Mouse (Mus musculus): ENCODE measurements around the gene Polr1a.
"Not testable (repeated sequence)": the region's sequence is repeated elsewhere in the genome, so short reads cannot be mapped to it uniquely, and the experiment has no call there.

Polr1a gene

DNA sequence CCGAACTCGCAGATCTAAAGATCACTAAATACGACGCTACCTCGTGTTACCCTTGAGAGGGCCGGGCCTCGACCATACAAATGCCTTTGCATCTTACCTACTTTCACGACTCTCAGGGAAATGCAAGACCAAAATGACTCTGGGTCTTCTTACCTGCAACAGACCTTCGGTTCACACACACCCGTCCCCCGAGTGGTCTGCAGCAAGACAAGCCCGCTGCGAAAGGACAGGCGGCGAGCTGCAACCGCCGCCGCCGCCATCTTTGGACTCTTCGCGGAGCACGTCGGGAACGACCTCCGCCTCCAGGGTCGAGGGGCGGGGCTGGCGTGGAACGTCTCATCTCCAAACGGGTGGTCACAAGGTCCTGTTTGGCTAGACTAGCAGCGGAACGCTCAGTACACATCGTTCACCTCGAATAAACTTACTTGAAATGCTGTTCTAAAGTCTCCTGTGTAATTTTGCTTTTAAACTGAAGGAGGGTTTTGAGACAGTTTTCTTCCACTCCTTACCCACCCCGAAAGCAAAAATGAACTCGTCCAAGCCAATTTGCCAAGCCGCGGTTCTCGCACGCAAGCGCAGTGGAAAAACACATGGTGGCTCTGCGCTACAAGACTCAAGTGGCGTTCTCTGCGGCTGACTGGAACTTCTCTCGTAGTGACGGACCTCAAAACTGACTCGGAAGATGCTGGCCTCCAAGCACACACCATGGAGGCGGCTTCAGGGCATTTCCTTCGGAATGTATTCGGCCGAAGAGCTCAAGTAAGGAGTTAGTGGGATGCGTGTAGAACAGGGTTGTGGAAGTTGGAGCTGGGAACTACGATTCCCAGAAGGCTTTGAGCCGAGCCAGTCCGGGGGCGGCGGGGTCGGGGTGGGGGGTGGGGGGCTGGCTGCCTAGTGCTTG, at the start of gene Polr1a, which contains the start of gene Ptcd3:
Gene Polr1a (plus strand): TSS at position 573 of the 901 bp plus-strand sequence.
Gene Ptcd3 (minus strand): TSS at position 270 of the 901 bp plus-strand sequence.
- peak; percentile 96 for DNase-seq (ENCODE audit: low spot score)

DNA sequence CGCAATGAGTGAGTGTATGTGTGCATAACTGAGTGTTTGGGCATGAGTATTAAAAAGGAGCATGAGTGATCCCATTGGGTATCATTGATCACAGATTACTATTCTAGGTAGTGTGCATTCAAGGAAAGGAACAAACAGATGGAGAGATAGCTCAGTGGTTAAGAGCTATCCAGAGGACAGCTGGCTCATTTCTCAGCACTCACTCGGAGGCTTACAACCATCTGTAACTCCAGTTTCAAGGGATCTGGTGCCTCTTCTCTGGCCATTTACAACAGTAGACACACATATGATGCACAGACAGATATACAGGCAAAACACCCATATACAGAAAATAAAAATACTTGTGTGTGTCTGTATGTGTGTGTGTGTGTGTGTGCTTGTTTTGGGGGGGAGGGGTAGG, 41.1 kb upstream of the Polr1a start:
- DNase-seq (ENCODE audit: low spot score): no peak

DNA sequence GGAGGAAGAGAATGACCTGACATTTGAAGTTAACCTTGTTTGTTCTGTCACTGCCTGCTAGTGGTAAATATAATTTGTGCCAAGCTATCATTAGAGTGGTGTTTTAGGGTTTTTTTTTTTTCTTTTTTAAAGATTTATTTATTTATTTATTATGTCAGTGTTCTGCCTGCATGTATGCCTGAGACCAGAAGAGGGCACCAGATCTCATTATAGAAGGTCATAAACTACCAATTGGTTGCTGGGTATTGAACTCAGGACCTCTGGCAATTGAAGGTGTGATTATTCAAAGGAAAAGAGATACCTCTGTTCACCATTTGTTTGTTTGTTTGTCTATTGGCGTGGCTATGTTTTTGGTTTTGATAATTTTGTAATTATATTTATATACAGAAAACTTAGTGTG, 40.0 kb upstream of the Polr1a start:
- no peak for DNase-seq (ENCODE audit: low spot score)

DNA sequence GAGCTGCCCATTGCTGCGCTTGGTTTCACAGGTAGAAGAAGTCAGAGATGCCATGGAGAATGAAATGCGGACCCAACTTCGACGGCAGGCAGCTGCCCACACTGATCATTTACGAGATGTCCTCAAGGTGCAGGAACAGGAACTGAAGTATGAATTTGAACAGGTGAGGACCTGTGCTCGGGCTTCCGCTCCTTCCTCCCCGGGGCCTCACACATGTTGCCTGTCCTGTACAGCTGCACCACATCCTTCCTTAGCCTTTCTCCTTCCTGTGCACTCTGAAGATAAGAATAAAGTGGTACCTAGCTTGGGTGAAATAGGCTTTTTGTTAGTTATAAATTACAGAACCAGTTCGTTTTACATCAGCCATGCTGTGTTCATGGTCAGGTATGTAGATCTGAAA, 37.5 kb upstream of the Polr1a start:
- no peak for DNase-seq (ENCODE audit: low spot score)

DNA sequence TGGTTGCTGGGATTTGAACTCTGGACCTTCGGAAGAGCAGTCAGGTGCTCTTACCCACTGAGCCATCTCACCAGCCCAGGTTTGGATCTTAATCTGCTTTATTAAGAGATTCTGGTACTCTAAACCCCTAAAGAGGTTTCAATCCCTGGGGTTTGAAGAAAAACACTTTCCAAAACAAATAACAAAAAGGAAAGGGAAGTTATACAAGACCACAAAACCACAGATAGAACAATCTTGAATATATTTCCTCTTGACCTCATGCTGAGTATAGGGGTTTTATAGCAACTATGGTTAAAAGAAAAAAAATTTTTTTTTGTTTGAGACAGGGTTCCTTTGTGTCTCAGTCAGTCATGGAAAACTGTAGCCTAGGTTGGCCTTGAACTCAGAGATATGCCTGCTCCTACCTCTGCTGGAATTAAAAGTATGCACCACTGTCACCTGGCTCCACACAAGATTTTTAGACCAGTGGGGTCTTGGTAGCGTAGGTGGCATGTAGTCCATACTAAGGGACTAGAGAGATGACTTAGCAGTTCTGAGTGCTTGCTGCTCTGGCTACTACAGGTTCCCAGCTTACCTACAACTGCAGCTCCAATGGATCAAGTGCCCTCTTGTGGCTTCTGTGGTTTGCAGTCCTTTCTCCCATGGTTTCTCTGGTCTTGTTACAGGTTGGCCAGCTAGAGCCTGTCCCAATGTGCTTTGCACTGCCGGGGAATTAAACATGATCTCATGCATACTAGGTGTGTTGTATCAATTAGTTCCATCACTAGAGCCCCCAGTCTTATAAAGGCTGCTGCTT, 30.7 kb upstream of the Polr1a start:
- peak; percentile 15 for DNase-seq (ENCODE audit: low spot score)

DNA sequence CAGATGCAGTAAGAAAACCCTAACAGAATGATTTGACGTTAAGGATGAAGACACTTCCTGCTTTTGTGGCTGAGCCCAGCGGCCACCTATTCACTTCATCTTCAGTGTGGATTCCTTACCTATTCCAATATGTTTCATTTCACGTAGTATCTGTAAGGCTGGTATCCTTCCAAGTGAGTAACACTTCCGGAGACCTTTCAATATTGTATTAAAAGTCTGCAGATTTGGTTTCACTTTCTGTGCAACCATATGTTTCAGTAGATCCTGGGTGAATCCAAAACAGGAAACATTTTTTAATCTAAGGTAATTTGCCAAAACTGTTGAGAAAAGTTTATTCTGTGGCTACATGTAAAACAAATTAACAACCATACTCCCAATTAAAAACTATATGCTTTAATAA, 15.6 kb upstream of the Polr1a start:
- no peak for DNase-seq (ENCODE audit: low spot score)

DNA sequence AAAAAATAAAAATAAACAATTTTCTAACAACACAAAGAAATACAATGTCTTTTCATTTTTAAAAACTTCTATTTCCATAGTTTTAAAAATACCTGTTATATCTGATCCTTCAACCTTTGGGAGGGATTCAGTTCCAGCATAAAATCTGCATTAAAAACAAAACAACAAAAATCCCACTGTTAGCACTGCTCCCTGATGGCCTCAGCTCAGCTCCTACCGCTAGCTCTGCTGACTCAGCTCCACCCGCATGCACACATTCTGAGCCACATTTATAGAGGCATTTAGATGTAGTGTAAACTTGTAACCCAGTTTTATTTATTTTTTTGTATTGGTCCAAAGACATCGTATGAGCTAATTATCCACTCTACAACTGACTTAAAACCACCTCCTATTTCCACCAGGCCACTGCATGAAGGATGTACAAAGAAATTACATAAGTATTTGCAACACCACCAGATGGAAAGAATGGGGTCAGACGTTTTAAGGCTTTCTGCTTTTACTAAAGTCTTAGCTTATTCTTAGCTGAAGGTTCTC, 1.1 kb upstream of the Polr1a start:
- DNase-seq (ENCODE audit: low spot score): no peak

DNA sequence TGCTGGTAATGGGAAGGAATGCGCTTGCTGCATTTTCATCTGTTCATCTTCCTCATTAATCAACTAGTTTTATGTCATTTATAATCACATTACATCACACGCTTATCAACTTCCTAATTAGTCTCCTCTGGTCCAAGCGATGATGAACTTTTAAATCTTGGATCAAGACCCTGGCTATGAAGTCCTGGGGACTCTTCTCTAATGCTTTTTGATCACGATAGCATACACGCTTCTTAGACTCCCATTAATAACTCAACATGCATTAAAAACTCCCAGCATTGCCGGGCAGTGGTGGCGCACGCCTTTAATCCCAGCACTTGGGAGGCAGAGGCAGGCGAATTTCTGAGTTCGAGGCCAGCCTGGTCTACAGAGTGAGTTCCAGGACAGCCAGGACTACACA, 531 bp downstream of the Polr1a start:
- DNase-seq (ENCODE audit: low spot score): no peak

DNA sequence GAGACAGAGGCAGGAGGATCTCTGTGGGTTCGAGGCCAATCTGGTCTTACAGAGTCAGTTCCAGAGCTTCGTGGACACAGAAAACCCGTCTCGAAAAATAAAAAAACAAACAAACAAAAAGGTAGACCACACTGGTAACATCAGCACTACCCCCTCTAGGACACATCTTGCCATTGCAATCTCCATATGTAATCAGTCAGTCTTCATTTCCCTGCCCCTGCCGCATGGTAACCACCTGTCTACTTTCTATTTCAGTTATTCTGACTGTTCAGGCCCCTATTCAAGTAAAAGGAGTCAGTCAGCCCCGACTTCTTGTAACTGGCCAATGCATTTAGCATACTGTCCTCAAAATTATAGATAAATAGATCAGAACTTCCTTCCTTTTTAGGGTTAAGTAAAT, 987 bp downstream of the Polr1a start:
- no peak for DNase-seq (ENCODE audit: low spot score)

DNA sequence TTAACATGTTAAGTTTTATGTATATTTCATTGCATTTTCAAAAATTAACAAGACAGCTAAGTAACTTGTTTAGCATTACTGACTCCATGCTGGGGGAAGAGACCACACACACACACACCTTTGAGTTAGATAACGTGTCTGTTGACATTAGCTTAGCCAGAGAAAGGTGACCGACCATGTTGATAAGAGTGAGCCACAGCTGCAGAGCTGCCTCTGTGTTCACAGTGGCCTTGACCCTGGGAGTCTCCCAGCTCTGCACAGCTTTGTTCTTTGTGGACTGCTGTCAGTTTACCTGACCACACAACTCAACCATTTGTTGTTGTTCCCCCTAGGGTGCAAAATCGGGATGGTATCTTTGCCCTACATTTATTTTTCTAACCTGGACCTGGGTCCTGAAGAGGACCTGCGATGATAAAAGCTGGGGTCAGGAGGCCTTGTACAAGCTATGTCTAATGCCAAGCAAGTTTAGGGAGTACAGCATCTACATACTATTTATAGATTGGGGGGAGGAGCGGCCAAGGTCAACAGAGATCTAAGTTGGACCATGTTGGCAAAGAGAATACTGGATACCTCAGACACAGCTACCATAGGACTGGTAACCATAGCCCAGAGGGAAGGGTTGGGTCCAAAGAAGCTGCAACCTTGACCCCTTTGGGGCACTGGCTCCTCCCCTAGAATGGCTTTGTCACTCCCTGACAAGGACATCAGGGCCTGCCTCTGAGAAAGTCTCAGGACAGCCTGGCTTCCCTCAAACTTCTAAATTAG, 3.0 kb downstream of the Polr1a start:
- peak; percentile 51 for DNase-seq (ENCODE audit: low spot score)

DNA sequence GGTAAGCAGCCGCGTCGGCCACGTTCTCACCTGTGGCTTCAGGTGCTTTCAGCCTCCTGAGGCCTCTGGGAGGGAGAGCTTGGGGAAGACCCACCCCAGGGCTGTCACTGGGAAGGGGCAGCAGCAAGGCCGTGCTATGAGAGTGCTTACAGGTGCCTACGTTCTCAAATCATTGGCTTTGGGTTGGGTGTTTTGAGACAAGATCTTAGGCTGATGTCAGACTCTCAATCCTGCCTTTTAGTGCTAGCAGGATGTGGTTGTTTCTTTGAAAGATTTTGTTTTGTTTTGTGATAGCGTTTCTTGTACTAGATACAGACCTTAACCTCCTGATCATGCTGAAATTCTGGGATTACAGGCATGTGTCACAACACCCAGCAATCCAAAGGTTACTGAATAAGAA, 11.9 kb downstream of the Polr1a start:
- DNase-seq (ENCODE audit: low spot score): no peak

DNA sequence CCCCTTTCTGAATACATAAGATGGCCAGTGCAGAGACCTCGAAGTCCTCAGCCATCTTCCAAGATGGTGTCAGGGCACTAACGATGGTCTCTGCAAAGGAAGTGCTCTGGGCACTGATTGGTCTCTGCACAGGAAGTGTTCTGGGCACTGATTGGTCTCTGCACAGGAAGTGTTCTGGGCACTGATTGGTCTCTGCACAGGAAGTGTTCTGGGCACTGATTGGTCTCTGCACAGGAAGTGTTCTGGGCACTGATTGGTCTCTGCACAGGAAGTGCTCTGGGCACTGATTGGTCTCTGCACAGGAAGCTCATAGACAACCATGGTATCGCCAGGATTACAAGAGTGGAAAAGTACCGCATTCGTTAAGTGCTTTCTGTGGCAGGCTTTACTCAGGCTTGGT, 16.4 kb downstream of the Polr1a start:
- DNase-seq (ENCODE audit: low spot score): not testable (repeated sequence)

DNA sequence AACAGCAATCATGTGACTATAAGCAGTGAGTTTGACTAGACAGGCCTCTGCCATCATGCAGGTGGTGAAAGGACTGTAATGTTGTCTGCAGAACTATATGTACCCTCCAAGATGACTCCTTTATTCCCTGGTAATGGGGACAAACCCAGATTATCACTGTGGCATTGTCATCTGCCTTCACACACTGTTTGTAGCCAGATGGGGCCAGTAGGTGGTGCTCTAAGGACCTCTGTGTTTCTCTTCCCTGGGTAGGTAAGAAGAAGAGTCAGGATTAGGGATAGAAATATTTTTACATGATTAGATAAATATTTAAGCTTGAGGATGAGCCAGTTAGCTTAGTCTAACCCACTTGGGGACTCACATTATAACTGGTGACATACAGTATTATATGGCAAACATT, 19.1 kb downstream of the Polr1a start:
- no peak for DNase-seq (ENCODE audit: low spot score)

DNA sequence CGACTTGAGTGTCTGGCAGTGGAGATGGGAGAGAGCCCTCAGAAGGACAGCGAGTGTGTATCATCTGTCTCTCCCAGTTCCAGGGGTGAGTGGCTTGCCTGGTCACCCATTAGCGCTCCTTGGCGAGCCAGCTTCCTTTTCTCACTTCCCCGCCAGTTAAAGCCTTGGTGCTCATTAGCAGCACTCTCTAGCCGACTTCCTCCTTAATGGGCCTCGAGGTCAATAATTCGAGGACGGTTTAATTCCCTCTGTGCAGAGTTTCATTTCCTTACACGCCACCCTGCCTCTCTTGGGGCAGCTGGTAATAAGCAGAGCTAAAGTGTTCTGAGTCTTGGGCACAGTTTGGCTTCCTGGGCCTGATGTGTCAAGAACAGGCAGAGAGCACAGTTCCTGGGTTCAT, 21.2 kb downstream of the Polr1a start:
- DNase-seq (ENCODE audit: low spot score): no peak

DNA sequence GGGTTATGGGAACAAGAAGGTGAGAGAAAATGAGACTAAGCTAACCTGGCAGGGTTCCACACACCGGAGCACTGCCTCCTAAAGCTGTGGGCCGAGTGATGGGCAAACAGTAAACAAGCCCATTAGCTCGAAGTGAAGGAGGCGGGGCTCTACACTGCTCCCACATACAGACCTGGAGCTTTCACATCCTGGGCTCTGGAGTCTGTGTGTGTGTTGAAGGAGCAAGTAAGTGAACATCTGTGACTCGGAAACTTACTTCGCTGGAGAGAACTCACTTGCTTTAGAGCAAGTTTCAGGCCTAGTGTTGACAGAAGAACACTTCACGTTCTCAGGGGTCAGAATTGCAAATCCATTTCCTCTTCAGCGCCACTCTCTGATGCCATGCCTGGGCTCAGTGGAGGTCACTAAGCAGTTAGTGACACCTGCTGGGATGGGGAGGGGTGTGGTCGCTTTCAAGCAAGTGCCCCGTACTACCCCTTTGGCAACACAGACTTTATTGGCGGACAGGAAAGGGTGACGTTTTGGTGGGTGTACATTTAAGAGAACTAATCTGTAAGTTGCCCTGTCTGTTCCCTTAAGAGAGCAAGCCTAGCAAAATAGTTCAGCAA, 22.1 kb downstream of the Polr1a start:
- no peak for DNase-seq (ENCODE audit: low spot score)

DNA sequence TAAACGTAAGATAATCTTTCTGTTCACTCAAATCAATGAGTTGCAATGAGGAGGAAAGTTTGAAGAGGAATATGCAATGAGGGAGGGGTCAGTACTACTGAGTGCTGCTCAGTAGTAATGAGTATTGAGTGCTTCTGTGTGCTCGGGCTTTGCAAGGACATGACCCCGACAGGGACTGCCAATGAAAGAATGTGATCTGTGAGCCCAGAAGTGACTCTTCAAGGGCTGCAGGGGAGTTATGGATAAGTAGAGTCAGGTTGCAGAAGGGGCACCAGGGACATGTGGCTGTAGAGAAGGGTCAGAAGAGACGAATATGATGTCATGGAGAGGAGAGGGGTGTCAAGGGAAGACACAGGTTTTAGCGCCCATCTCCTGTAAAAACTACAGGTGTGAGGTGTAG, 23.5 kb downstream of the Polr1a start:
- DNase-seq (ENCODE audit: low spot score): no peak

DNA sequence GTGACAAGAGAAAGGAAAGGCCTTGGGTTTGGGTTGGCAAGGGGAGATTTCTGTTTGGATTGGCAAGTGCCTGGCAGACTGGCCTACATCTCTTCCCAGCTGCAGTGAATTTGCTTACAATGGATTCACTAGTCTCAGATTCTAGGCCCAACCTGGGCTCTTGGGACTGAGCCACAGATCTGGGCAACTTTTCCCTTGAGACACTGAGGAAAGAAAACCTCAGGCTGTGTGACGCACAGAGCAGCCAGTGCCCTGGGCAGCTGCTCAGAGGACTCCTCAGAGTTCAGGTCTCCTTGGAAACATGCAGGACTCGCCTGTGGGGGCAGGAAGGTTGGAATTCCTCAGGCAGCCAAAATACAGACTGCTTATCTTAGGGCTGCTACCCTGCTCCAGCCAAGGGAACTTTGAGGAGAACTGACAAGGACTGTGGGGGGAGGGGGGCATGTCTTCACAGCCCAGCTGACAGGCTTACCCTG, 25.3 kb downstream of the Polr1a start:
- DNase-seq (ENCODE audit: low spot score): peak; percentile 43

DNA sequence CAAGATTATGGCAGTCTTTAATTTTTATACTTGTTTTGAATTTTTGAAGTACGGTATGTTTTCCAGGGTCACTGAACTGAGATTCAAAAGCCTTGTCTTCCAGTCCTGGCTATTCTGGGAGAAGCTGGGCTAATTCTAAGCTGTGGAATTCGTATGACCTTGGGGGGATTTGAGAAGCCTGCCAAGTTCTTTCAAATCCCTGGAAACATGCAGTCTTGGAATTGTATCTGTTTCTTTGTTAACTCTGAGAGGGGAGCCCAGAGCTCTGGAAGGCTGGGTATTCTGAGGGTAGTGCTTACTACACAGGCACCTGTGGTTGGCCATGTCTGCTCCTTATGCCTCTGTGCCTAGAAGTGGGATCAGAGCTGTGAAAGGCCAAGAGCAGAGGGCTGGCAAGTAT, 26.9 kb downstream of the Polr1a start:
- DNase-seq (ENCODE audit: low spot score): no peak

DNA sequence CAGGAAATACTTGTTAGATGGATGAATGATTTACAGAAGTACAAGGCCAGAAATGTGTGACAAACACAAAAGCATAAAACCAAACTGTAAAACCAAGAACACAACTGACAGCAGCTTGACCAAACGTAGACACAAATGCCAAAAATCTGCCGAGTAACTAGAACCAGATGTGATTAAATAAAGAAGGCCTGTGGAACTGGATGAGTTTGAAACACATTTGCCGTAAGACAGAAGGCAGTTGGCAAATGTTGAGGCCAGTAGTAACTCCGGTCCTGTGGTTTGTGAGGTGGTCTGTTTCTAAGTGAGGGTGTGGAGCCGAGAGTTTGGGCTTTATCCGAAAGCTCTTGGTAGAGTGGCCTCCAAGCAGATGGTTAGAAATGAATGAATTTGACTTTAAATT, 32.1 kb downstream of the Polr1a start:
- no peak for DNase-seq (ENCODE audit: low spot score)

DNA sequence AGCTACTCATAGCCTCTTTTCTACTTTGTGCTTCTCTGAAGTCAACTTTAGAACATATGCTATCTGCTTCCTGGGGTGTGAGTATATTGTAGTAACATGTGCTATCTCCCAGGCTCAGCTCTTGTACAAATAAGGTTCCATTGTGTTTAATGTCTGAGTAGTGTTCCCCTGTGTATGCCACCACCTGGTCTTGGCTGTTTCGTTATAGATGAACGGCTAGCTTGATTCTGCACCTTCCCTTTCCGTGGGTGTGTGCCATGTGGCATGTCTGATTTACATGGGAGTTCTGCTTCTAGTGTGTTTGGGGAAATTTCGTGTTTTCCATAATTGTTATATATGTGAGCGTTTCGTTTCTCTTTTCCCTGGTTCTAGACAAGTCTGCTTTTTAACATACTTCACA, 36.2 kb downstream of the Polr1a start:
- DNase-seq (ENCODE audit: low spot score): no peak

DNA sequence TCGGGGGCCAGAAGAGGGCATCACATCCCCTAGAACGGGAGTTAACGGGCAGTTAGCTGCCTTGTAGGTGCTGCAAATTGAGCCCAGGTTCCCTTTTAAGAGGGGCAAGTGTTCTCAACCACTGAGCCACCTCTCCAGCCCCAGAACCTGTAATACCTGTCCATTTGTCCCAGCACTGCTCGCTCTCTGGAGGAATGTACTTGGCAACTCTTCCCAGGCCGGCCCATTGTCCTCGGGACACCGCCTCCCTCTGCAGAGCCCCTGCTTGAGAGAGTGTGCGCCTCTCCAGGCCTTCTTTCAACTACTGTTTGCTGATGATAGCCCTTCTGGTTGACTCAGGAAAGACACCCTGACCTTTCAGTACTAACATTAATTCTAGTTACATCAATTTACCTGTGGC, 37.3 kb downstream of the Polr1a start:
- no peak for DNase-seq (ENCODE audit: low spot score)

DNA sequence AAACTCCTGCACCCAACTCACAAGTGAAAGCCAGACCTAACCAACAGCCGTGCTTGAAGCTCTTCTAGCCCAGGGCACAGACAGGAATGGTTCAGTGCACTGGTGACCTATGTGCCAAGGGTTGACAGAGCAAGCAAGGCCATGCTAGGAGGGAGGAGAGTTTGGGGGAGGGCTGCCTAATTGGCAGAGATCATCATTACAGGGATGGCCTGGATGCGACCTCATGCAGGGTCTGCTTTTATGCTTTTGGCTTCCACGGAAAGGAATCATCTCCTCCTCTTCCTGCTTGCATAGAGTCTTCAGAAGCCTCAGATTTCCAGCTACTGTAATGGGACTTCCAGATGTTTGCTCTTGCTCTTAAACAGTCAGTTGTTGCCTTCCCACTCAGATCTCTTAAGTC, 40.9 kb downstream of the Polr1a start:
- DNase-seq (ENCODE audit: low spot score): no peak
